Mouse (Mus musculus): ENCODE data around the gene Fscn1. TPM values are rescaled to one million over a fixed set of nuclear protein-coding genes. Genes with fewer than 3 reads are reported as not detected.

Fscn1 gene
- 36.5 and 37.1 TPM in 2 replicates for polyA plus RNA-seq (2015; fragmentation: Nextera tagmentation; extraction: Ambion mirVana)

GRCm38 (mm10) chr5:142959576-142960556 lies at the start of gene Fscn1:
Fscn1 (plus strand) TSS chr5:142960343.
- peak; percentile 55 for TF ChIP-seq CTCF (IDR thresholded peaks at IDR 0.05; ENCODE audit: low read depth)
- WGBS = 10% methylated on average over 44 of the region's 44 CpGs
- Histone ChIP-seq H3K4me2 (replicated peaks; ENCODE audit: low read depth) (peak within 1 kb of the TSS; percentile 79), H3K9ac (ENCODE audit: low read depth, low read length) (peak within 1 kb of the TSS; percentile 59), H3K27me3 (replicated peaks; ENCODE audit: control insufficient read depth, insufficient read depth, low read length) (peaks cover 35% of the 10 kb centered on the region), H3K4me1 (replicated peaks; ENCODE audit: control insufficient read depth, insufficient read depth, low read length) (no peaks in the 10 kb centered on the region; the same call in 1 of the 2 replicates), H3K36me3 (ENCODE audit: control insufficient read depth, insufficient read depth) (no peaks in the 10 kb centered on the region), H3K4me3 (ENCODE audit: low read depth, low read length) (peak within 1 kb of the TSS; percentile 70), H3K9me3 (ENCODE audit: control insufficient read depth) (no peaks in the 10 kb centered on the region), H3K27ac (ENCODE audit: low read depth, low read length) (peak within 1 kb of the TSS; percentile 77)
- peak; percentile 43; the same call in 1 of the 2 replicates for ATAC-seq

- Histone ChIP-seq H3K27me3 (replicated peaks; ENCODE audit: control insufficient read depth, insufficient read depth, low read length) (no peaks in the 10 kb centered on the region), H3K4me3 (ENCODE audit: low read depth, low read length) (no peak overlapping the region), H3K9ac (ENCODE audit: low read depth, low read length) (no peak overlapping the region), H3K4me1 (replicated peaks; ENCODE audit: control insufficient read depth, insufficient read depth, low read length) (peaks cover 35% of the 10 kb centered on the region), H3K9me3 (ENCODE audit: control insufficient read depth) (no peaks in the 10 kb centered on the region), H3K36me3 (ENCODE audit: control insufficient read depth, insufficient read depth) (no peaks in the 10 kb centered on the region), H3K4me2 (replicated peaks; ENCODE audit: low read depth) (no peak overlapping the region), H3K27ac (ENCODE audit: low read depth, low read length) (peak overlapping the region; percentile 93)
- no peak for ATAC-seq
- TF ChIP-seq CTCF (IDR thresholded peaks at IDR 0.05; ENCODE audit: low read depth) = no peak
- 42% methylated on average over 2 of the region's 2 CpGs for WGBS
Measured at GRCm38 (mm10) chr5:142911629-142912028, 48.5 kb upstream of the Fscn1 start.

GRCm38 (mm10) chr5:142912320-142912719 lies 47.8 kb upstream of the Fscn1 start:
- WGBS = 50% methylated on average over 3 of the region's 3 CpGs
- no peak overlapping the region for H3K4me3 ChIP-seq (ENCODE audit: low read depth, low read length)
- H3K4me2 ChIP-seq (replicated peaks; ENCODE audit: low read depth) = no peak overlapping the region
- no peak overlapping the region for H3K9ac ChIP-seq (ENCODE audit: low read depth, low read length)
- H3K9me3 ChIP-seq (ENCODE audit: control insufficient read depth) = no peaks in the 10 kb centered on the region
- peak; percentile 55 for ATAC-seq
- H3K27me3 ChIP-seq (replicated peaks; ENCODE audit: control insufficient read depth, insufficient read depth, low read length) = no peaks in the 10 kb centered on the region
- peaks cover 30% of the 10 kb centered on the region for H3K4me1 ChIP-seq (replicated peaks; ENCODE audit: control insufficient read depth, insufficient read depth, low read length)
- no peaks in the 10 kb centered on the region for H3K36me3 ChIP-seq (ENCODE audit: control insufficient read depth, insufficient read depth)
- TF ChIP-seq CTCF (IDR thresholded peaks at IDR 0.05; ENCODE audit: low read depth) = no peak
- peak overlapping the region; percentile 93 for H3K27ac ChIP-seq (ENCODE audit: low read depth, low read length)

DNA sequence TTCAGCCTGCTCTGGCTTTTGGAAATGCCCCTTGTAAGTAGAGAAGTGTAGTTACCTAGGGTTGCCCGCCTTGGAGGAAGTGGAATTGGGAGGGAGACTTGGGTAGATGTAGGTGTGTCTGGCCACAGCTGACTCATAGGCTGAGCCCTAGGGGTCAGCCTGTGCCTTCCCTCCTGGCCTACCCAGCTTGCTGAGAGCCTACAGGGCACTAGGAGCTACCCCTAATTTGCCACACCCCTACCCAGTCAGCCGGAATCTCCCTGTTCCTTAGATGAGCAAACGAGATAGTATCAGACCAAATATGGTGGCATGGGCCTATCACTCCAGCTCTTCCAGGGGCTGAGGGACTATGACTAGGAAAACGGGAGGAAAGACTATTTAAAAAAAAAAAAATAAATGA lies 47.4 kb upstream of the Fscn1 start:
- Histone ChIP-seq H3K4me3 (ENCODE audit: low read depth, low read length) (no peak overlapping the region), H3K9ac (ENCODE audit: low read depth, low read length) (no peak overlapping the region), H3K4me1 (replicated peaks; ENCODE audit: control insufficient read depth, insufficient read depth, low read length) (peaks cover 28% of the 10 kb centered on the region), H3K27me3 (replicated peaks; ENCODE audit: control insufficient read depth, insufficient read depth, low read length) (no peaks in the 10 kb centered on the region), H3K4me2 (replicated peaks; ENCODE audit: low read depth) (no peak overlapping the region), H3K9me3 (ENCODE audit: control insufficient read depth) (no peaks in the 10 kb centered on the region), H3K27ac (ENCODE audit: low read depth, low read length) (peak overlapping the region; percentile 93), H3K36me3 (ENCODE audit: control insufficient read depth, insufficient read depth) (no peaks in the 10 kb centered on the region)
- ATAC-seq = peak; percentile 9; the same call in 1 of the 2 replicates
- 51% methylated on average over 4 of the region's 4 CpGs for WGBS
- no peak for TF ChIP-seq CTCF (IDR thresholded peaks at IDR 0.05; ENCODE audit: low read depth)

- Histone ChIP-seq H3K4me3 (ENCODE audit: low read depth, low read length) (no peak overlapping the region), H3K4me1 (replicated peaks; ENCODE audit: control insufficient read depth, insufficient read depth, low read length) (peaks cover 9% of the 10 kb centered on the region; the same call in 1 of the 2 replicates), H3K9me3 (ENCODE audit: control insufficient read depth) (no peaks in the 10 kb centered on the region), H3K27me3 (replicated peaks; ENCODE audit: control insufficient read depth, insufficient read depth, low read length) (no peaks in the 10 kb centered on the region), H3K27ac (ENCODE audit: low read depth, low read length) (peak overlapping the region; percentile 46), H3K4me2 (replicated peaks; ENCODE audit: low read depth) (no peak overlapping the region), H3K36me3 (ENCODE audit: control insufficient read depth, insufficient read depth) (no peaks in the 10 kb centered on the region), H3K9ac (ENCODE audit: low read depth, low read length) (no peak overlapping the region)
- ATAC-seq = no peak
- no peak for TF ChIP-seq CTCF (IDR thresholded peaks at IDR 0.05; ENCODE audit: low read depth)
- WGBS = 45% methylated on average over 11 of the region's 11 CpGs
Measured at GRCm38 (mm10) chr5:142915231-142915630, 44.9 kb upstream of the Fscn1 start.

- H3K27me3 ChIP-seq (replicated peaks; ENCODE audit: control insufficient read depth, insufficient read depth, low read length) = no peaks in the 10 kb centered on the region
- TF ChIP-seq CTCF (IDR thresholded peaks at IDR 0.05; ENCODE audit: low read depth) = no peak
- peaks cover 5% of the 10 kb centered on the region for H3K4me1 ChIP-seq (replicated peaks; ENCODE audit: control insufficient read depth, insufficient read depth, low read length)
- no peaks in the 10 kb centered on the region for H3K9me3 ChIP-seq (ENCODE audit: control insufficient read depth)
- no peak overlapping the region for H3K9ac ChIP-seq (ENCODE audit: low read depth, low read length)
- WGBS = 82% methylated on average over 7 of the region's 7 CpGs
- no peak overlapping the region for H3K27ac ChIP-seq (ENCODE audit: low read depth, low read length)
- H3K4me3 ChIP-seq (ENCODE audit: low read depth, low read length) = no peak overlapping the region
- no peak overlapping the region for H3K4me2 ChIP-seq (replicated peaks; ENCODE audit: low read depth)
- H3K36me3 ChIP-seq (ENCODE audit: control insufficient read depth, insufficient read depth) = no peaks in the 10 kb centered on the region
- no peak for ATAC-seq
Measured at GRCm38 (mm10) chr5:142916593-142916992, 43.5 kb upstream of the Fscn1 start.

All from intestine, postnatal 0 days (tissue).